Mouse (Mus musculus): ENCODE measurements around the gene Sned1.

The Sned1 gene

GRCm38 (mm10) chr1:93305581-93306337 lies 70.1 kb downstream of the Sned1 start, which contains the start of gene Mterf4:
Mterf4 (minus strand) TSS chr1:93305915.
- peak; percentile 94 for DNase-seq (ENCODE audit: low read depth, low spot score)

- no peak for DNase-seq (ENCODE audit: low read depth, low spot score)
These were observed 88.3 kb downstream of the Sned1 start for GRCm38 (mm10) chr1:93323973-93324372.

GRCm38 (mm10) chr1:93326446-93326845 lies 90.8 kb downstream of the Sned1 start:
- no peak for DNase-seq (ENCODE audit: low read depth, low spot score)

- DNase-seq (ENCODE audit: low read depth, low spot score) = no peak
These were observed 99.0 kb downstream of the Sned1 start for GRCm38 (mm10) chr1:93334621-93335020.

GRCm38 (mm10) chr1:93342648-93343503 lies 107.2 kb downstream of the Sned1 start, which contains the start of the genes Ppp1r7 and Pask:
Ppp1r7 (plus strand) TSS chr1:93342854.
Pask (minus strand) TSS chr1:93343482.
- peak; percentile 99 for DNase-seq (ENCODE audit: low read depth, low spot score)

- DNase-seq (ENCODE audit: low read depth, low spot score) = peak; percentile 99
These were observed 107.9 kb downstream of the Sned1 start for GRCm38 (mm10) chr1:93343504-93344047.

- no peak for DNase-seq (ENCODE audit: low read depth, low spot score)
These were observed 111.5 kb downstream of the Sned1 start for GRCm38 (mm10) chr1:93347176-93347575.

GRCm38 (mm10) chr1:93349701-93350100 lies 114.1 kb downstream of the Sned1 start:
- no peak for DNase-seq (ENCODE audit: low read depth, low spot score)

Measured in R1 (cell line).